Mouse (Mus musculus): ENCODE results near the gene Trim8. TPM values are rescaled to one million over a fixed set of nuclear protein-coding genes. Genes with fewer than 3 reads are reported as not detected.
A peak's percentile ranks its signal among the peaks of the same experiment; 100 is the strongest.

Trim8 gene
- polyA plus RNA-seq, 1 experiment from 2014 or later: 22.0 TPM

- Histone ChIP-seq H3K36me3 (no peaks in the 10 kb centered on the region), H3K27me3 (ENCODE audit: insufficient read depth, poor library complexity, severe bottlenecking) (no peaks in the 10 kb centered on the region), H3K4me3 (peak overlapping the region; percentile 47), H3K27ac (peak overlapping the region; percentile 92), H3K4me1 (peaks cover 90% of the 10 kb centered on the region), H3K9me3 (no peaks in the 10 kb centered on the region)
- DNase-seq (ENCODE audit: low spot score): peak; percentile 88
- 7% methylated on average over 20 of the region's 20 CpGs for WGBS
These were observed 22.1 kb downstream of the Trim8 start for GRCm38 (mm10) chr19:46523480-46524151.

- Histone ChIP-seq H3K27me3 (ENCODE audit: insufficient read depth, poor library complexity, severe bottlenecking) (no peaks in the 10 kb centered on the region), H3K4me3 (peak overlapping the region; percentile 47), H3K4me1 (peaks cover 90% of the 10 kb centered on the region), H3K36me3 (no peaks in the 10 kb centered on the region), H3K27ac (peak overlapping the region; percentile 92), H3K9me3 (no peaks in the 10 kb centered on the region)
- no peak for DNase-seq (ENCODE audit: low spot score)
- WGBS: 3% methylated on average over 6 of the region's 6 CpGs
These were observed 22.6 kb downstream of the Trim8 start for GRCm38 (mm10) chr19:46524152-46524544.

GRCm38 (mm10) chr19:46524601-46525321, 23.3 kb downstream of the Trim8 start:
- Histone ChIP-seq H3K36me3 (no peaks in the 10 kb centered on the region), H3K4me3 (peak overlapping the region; percentile 47), H3K4me1 (peaks cover 90% of the 10 kb centered on the region), H3K9me3 (no peaks in the 10 kb centered on the region), H3K27me3 (ENCODE audit: insufficient read depth, poor library complexity, severe bottlenecking) (no peaks in the 10 kb centered on the region), H3K27ac (peak overlapping the region; percentile 92)
- 22% methylated on average over 14 of the region's 14 CpGs for WGBS
- DNase-seq (ENCODE audit: low spot score): no peak

GRCm38 (mm10) chr19:46525691-46526631, 24.5 kb downstream of the Trim8 start:
- H3K36me3 ChIP-seq: no peaks in the 10 kb centered on the region
- peak overlapping the region; percentile 92 for H3K27ac ChIP-seq
- WGBS: 57% methylated on average over 10 of the region's 10 CpGs
- H3K4me1 ChIP-seq: peaks cover 94% of the 10 kb centered on the region
- no peaks in the 10 kb centered on the region for H3K27me3 ChIP-seq (ENCODE audit: insufficient read depth, poor library complexity, severe bottlenecking)
- no peak for DNase-seq (ENCODE audit: low spot score)
- no peak overlapping the region for H3K4me3 ChIP-seq
- H3K9me3 ChIP-seq: no peaks in the 10 kb centered on the region

- Histone ChIP-seq H3K27me3 (ENCODE audit: insufficient read depth, poor library complexity, severe bottlenecking) (no peaks in the 10 kb centered on the region), H3K9me3 (no peaks in the 10 kb centered on the region), H3K4me1 (peaks cover 97% of the 10 kb centered on the region), H3K27ac (peak overlapping the region; percentile 92), H3K4me3 (peak overlapping the region; percentile 49), H3K36me3 (no peaks in the 10 kb centered on the region)
- no peak for DNase-seq (ENCODE audit: low spot score)
- WGBS: 11% methylated on average over 17 of the region's 17 CpGs
These were observed 26.4 kb downstream of the Trim8 start for GRCm38 (mm10) chr19:46527632-46528528.

- Histone ChIP-seq H3K4me3 (peak overlapping the region; percentile 49), H3K27me3 (ENCODE audit: insufficient read depth, poor library complexity, severe bottlenecking) (no peaks in the 10 kb centered on the region), H3K4me1 (peaks cover 97% of the 10 kb centered on the region), H3K27ac (peak overlapping the region; percentile 92), H3K36me3 (no peaks in the 10 kb centered on the region), H3K9me3 (no peaks in the 10 kb centered on the region)
- WGBS: 1% methylated on average over 20 of the region's 20 CpGs
- DNase-seq (ENCODE audit: low spot score): peak; percentile 90
These were observed 27.2 kb downstream of the Trim8 start for GRCm38 (mm10) chr19:46528529-46529213.

GRCm38 (mm10) chr19:46529601-46530448, 28.3 kb downstream of the Trim8 start:
- H3K4me3 ChIP-seq: peak overlapping the region; percentile 49
- WGBS: 10% methylated on average over 13 of the region's 13 CpGs
- H3K9me3 ChIP-seq: no peaks in the 10 kb centered on the region

GRCm38 (mm10) chr19:46530449-46530990, 29.0 kb downstream of the Trim8 start:
- no peak for DNase-seq (ENCODE audit: low spot score)
- Histone ChIP-seq H3K9me3 (no peaks in the 10 kb centered on the region), H3K27me3 (ENCODE audit: insufficient read depth, poor library complexity, severe bottlenecking) (no peaks in the 10 kb centered on the region), H3K36me3 (no peaks in the 10 kb centered on the region), H3K27ac (peak overlapping the region; percentile 92), H3K4me3 (peak overlapping the region; percentile 49; the same call in 1 of the 2 replicates), H3K4me1 (peaks cover 92% of the 10 kb centered on the region)
- 8% methylated on average over 8 of the region's 8 CpGs for WGBS

More at GRCm38 (mm10) chr19:46529601-46530448, 28.3 kb downstream of the Trim8 start:
- peaks cover 94% of the 10 kb centered on the region for H3K4me1 ChIP-seq
- peak overlapping the region; percentile 92 for H3K27ac ChIP-seq
- H3K27me3 ChIP-seq (ENCODE audit: insufficient read depth, poor library complexity, severe bottlenecking): no peaks in the 10 kb centered on the region
- no peak for DNase-seq (ENCODE audit: low spot score)
- H3K36me3 ChIP-seq: no peaks in the 10 kb centered on the region

GRCm38 (mm10) chr19:46531071-46532030, 29.8 kb downstream of the Trim8 start:
- 9% methylated on average over 16 of the region's 16 CpGs for WGBS
- Histone ChIP-seq H3K27ac (peak overlapping the region; percentile 92), H3K4me3 (peak overlapping the region; percentile 49), H3K9me3 (no peaks in the 10 kb centered on the region), H3K36me3 (peaks cover 5% of the 10 kb centered on the region; the same call in 1 of the 2 replicates), H3K27me3 (ENCODE audit: insufficient read depth, poor library complexity, severe bottlenecking) (no peaks in the 10 kb centered on the region), H3K4me1 (peaks cover 84% of the 10 kb centered on the region)
- no peak for DNase-seq (ENCODE audit: low spot score)
